Mouse (Mus musculus): ENCODE measurements around the gene Nomo1.

Nomo1 gene

DNA sequence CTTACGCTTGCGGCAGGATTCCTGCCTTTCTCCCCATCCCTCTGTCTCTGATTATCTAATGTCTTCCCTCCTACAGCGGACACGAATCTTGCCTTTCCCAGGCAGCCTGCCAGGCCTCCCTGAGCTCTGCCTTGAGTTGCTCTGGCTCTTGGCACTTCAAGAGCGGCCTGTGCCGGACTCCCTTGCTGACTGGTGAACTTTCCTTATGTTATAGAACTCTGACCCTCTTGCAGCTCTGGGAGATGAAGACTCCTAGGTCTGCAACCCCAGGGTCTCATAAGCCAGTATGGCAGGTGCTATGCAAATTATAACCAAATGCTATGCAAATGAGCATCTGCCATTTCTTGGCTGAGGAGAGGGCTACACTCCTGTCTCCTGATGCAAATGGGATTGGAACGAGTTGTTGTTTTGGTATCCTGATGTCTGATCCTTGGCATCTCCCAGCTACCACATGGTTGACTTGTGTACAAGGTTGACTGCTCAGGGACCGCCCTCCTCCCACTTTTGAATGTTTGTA is 69.6 kb downstream of the Nomo1 start:
- no peak for DNase-seq (ENCODE audit: low spot score)

DNA sequence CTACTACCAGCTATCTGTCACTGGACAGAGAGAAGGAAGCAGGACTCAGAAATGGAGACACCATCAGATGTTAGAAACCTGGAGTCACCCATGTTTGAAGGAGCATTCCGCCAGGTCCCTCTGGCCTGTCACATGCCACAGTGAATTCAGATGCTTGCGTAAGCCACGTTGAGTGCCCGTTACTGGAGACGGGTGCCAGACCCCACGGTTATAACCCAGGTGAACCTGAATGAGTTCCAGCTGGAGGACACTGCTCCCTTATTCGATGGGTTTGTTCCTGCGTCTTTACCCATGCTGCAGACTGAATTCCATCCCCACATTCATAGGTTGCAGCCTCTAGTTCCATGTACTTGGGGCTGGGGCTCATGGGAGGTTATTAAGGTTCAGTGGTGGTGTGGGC is 70.3 kb downstream of the Nomo1 start:
- no peak for DNase-seq (ENCODE audit: low spot score)

DNA sequence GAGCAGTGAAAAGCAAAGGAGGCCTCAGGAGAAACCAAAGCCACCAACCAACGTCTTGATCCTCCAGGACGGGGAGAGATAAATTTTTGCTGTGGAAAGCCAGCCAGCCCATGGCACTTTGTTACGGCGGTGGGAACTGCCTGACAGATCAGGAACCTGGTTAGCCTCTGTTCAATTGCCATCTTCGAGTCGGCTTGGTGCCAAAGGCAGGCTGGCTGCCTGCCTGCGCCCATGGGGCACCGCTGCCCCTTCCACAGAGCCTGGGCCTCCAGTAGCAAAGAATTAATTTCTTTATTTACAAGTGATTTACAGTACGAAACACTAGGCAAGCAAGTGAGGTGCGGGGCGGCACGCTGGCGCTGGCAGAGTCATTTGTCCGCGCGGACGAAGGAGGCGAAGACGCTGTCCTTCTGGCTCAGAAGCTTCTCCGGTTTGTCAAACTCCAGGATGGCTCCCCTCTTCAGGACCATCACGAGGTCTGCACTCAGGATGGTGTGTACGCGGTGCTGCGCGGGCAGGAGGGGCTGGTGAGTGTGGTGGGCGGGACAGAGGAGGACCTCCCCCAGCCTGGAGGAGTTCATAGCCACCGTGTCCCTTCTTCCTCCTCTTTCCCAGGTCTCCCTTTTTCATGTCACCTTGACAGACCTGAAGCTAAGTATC is 70.9 kb downstream of the Nomo1 start:
- no peak for DNase-seq (ENCODE audit: low spot score)

DNA sequence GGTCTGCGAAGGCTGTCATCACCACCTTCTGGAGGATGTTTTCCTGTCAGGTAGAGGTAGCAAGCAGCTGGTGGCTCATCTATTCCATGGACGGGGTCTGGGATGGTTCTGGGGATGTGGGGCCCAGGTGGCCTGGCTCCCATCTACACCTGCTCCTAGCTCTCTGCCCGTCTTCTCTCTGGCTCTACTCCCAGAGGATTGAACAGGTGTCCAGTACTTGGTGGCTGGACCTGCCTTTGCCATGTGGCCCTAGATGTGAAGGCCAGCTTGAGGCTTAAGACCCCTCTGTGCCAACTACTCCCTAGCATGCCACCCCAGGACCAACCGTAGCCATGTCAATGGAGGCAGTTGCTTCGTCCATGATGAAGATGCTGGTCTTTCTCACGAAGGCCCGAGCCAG is 72.0 kb downstream of the Nomo1 start:
- DNase-seq (ENCODE audit: low spot score) = no peak

DNA sequence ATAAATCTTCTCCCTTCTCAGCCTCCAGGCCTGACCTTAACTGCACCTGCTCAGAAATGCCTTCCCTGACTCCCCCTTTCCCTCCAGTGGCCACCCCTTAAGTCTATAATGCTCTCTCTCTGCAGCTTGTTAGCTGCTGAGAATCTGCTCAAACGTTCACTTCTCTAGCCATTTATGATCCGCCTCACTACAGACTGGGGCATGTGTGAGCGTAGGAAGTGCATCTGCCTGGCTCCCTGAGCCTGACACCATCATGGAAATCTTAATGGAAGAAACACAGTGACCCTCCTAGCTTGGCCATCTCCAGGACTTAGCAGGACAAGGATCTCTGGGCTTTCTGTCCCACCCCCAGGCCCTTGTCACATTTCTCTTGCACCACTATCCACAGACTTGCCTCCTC is 76.6 kb downstream of the Nomo1 start:
- no peak for DNase-seq (ENCODE audit: low spot score)

DNA sequence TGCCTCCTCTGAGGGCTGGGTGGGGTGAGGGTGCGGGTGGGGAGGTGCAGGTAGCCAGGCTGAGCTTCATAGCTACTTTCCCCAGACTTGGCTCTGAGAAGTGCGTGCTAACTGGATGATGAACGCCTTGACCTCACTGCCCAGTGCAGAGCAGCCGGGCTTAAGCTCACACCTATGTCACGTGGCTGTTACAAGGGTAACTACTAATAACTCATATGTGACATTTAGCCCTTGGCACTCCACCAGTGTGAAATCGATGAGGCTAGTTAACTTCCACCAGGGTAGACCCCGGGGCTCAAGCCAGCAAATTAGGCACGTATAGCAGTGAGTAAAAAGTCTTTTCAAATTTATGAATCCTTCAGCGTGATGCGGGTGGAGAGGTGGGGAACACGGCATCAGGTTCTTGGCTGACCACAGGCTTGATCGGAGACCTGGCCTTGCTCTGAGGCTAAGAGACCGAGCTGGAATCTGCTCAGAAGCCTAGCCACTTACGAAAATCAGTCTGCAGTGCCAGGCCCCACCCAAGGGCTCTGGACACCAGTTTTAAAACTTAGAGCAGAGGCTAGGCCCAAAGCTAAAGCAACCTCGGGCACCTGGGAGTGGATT is 77.8 kb downstream of the Nomo1 start:
- no peak for DNase-seq (ENCODE audit: low spot score)

DNA sequence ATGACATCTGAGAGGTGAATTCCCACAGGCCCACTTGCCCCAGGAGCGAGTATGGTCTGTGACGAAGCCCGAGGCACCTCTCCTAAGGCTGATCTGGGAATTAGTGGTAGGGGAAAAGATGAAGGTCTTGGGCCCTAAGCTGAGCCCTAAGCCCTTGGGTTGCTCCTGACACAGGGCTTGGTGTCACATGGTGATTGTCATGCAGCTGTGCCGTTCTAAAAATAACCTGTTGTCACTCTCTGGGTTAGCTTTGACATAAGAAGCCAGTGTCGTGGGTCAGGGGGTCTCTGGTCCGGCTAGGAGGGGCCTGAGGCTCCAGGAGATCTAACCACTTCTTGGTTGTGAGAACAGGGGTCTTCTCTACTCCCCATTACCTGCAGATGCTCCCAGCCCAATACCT is 78.4 kb downstream of the Nomo1 start:
- DNase-seq (ENCODE audit: low spot score) = no peak

DNA sequence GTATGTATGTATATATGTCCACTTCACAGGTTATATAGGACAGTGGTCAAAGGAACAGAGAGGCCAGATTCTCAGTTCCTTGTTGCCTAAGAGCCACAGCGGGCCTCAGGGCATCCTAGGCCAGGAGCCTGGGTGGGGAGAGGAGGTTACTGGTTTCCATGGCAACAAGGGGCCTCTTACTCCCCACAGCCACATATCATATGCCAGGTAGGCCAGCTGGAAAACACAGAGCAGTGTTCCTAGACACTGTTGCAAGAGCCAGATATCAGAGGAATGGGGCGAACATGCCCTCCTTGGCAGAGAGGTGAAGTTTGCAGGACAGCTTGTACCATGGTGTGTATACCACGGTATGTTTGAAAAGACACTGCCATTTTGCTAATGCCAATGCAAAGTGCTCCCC is 79.9 kb downstream of the Nomo1 start:
- no peak for DNase-seq (ENCODE audit: low spot score)

DNA sequence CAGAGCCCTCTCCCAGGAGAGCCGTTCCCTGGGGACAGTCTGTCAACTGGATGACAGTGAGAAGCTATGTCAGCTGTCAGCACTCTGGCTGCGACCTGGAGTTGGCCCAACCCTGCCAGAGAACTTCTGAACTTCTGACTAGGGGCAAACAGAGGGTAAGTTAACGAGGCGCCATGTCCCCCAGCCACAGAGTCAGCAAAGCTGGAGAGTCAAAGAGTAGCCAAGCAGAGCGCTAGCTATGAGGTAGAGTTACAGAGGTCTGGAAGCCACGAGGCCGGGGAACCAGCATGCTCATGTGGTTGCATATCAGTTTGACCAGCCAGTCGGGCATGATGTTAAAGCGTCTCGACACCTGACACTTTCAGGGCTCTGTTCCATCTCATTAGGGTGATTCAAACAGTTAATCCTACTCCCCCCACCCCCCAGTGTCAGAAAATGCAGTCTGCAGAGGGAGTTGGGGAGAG is 82.7 kb downstream of the Nomo1 start:
- DNase-seq (ENCODE audit: low spot score) = no peak

DNA sequence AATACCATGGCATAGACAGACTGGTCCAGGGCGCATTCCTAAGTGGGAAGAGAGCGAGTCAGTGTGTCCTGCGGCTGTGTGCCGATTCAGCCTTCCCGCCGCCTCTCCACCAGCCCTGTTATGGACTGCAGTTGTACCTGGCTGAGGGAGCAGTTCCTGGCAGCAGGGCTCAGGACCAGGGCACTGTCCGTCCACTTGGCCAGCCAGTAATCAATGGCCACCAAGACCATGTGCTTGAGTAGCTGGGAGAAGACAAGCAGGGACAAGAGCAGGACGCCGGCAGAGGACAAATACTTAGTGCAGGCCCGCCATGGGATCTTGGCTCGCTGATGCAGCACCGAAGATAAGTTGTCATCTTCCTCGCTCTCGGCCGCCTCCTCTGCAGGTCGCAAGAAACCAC is 83.5 kb downstream of the Nomo1 start:
- DNase-seq (ENCODE audit: low spot score) = no peak

DNA sequence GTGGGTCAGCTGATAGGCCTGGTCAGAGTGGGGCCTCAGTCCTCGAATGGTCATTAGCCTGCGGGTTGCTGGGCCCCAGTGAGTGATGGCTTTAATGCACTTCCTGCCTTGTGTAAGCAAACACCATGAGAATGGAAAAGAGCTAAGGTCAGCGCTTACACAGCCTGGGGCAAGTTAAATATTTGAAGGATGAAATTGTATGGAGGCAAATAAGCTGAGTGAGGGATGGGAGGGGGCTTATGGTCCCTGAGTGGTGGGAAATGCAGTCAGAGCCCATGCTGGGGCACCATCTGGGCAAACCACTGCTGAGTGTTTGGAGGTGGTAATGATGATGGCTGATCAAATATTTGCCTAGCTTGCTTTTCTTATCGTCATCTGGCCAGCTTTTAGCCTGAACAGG is 89.5 kb downstream of the Nomo1 start:
- DNase-seq (ENCODE audit: low spot score) = peak; percentile 43

DNA sequence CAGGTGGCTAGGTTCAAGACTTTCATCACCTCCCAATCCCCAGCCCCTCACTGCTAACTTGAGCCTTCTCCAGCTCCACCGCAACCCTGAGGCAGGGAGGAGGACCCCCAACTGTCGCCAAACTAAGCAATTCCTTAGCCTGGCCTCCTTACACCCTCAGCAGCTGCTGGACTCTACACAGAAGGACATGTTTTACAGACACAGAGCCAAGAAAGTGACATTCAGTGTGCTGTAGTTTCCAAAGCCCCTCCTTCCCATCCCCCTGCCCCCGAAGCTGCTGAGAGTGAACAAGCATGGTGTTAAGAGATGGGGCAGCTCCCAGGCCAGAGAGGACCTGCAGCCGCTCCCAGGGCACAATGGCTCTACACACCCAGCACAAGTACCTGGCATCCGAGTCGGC is 91.0 kb downstream of the Nomo1 start:
- no peak for DNase-seq (ENCODE audit: low spot score)

DNA sequence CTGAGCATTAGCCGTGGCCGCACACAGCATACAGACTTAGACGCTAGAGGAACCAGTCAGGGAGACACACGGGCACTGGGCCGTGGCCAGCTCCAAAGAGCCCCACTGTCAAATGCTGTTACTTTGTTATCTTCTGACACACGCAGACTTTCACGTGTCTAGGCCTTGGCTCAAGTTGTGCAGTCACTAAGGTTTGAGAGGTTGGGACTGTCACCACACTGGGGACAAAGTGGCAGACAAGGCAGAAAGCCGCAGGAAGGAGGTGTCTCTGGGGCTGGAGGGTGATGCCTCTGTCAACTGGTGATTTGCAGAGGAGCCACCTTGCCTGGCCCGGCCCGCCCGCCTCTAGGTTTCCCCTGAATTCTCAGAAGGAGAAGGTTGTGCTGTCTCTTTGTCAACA is 91.8 kb downstream of the Nomo1 start:
- DNase-seq (ENCODE audit: low spot score) = no peak

DNA sequence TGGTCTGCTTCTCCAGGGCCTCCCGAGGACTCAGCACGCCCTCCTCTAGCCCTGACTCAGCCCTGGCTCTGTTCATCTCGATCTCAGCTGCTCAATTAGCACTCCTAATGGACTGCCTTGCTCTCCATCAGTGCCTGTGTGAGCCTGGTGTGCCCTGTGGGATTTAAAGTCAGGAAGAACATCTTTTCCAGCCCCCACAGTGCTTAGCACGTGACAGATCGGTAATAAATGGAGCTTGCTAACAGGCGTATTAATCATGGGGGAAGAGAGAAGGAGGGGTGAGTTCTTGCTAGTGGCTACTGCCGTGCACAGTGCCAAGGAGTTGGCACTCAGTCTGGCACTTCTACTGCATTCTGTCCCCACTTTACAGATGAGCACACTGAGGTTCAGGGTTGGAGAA is 94.7 kb downstream of the Nomo1 start:
- no peak for DNase-seq (ENCODE audit: low spot score)

DNA sequence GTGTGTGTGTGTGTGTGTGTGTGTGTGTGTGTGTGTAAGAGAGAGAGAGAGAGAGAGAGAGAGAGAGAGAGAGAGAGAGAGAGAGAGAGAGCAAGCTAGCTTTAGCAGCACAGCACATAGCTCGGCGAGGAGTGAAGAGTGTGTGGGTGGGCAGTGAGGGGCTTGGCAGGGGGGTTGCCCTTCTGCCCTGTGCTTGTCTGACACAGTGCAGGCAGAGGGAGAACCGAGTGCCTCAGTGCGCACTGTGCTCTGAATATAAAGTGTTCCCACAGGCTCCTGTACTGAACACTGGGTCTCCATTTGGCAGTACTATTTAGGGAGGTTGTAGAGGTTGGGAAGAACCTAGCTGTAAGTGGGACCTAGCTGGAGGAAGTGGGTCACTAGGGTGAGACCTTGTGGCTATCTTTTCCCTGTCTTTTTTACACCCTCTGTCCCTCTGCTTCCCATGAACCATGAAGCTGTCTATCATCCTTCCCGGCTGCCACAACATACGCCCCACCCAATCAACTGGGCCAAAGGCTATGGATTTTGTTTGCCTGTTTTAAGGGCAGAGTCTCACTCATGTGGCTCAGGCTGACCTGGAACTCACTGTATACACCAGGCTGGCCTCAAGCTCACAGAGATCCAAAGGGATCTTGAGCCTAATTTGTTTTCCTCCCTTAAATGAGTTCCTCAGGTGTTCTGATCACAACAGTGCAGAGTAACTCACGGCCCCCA is 96.1 kb downstream of the Nomo1 start:
- no peak for DNase-seq (ENCODE audit: low spot score)

DNA sequence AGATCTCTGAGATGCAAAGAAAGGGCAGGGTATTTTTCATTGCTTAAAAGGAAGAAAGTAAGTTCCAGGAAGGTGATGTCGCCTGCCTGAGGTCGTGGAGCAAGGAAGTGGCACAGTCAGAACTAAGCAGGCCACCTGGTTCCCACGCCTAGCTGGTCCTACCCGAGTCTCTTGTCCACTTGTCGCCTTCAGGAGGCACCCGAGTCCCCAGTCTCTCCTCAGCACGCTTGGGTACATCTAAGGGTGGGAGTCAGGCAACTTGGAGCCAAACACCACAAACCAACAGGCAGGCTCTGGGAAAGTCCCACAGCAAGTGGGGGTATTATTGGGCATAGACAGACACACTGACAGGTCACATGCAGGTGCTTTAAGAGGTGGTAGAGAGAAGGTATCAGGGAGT is 97.2 kb downstream of the Nomo1 start:
- DNase-seq (ENCODE audit: low spot score) = no peak

DNA sequence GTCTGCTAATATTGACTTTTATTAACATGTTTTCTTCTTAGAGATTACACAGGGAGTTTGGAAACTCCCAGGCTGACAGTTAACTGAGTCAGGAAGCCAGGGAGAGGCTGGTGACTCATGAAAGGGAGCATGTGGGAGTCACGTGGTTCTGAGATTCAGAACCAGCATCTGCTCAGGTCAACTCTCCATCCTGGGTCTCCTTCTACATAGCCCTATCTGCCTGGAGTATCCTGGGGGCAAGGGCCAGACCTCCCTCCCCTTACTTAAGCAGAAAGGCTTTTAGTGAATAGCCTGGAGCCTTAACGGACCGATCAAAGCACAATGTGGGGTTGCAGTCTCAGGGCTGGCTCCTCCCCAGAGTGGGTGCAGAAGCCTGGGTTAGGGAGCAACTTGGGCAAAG is 97.8 kb downstream of the Nomo1 start:
- DNase-seq (ENCODE audit: low spot score) = no peak

DNA sequence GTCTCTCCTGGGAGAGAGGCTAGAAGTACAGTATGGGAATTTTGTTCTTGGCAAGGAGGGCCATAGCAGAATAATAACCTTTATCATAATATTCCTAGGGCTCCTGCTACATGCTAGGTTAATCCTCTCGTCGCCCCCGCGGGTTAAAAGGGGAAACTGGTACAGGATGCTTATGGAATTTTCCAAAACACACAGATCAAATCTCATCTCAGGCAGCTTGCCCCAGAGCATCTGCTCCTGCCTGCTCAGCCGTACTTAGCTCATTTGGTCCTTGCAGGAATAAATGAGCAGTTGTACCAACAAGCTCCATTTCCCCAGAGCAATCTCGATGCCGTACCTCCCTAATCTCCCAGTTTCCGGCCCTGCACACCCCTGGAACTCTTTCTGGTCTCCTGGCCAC is 98.3 kb downstream of the Nomo1 start:
- no peak for DNase-seq (ENCODE audit: low spot score)

DNA sequence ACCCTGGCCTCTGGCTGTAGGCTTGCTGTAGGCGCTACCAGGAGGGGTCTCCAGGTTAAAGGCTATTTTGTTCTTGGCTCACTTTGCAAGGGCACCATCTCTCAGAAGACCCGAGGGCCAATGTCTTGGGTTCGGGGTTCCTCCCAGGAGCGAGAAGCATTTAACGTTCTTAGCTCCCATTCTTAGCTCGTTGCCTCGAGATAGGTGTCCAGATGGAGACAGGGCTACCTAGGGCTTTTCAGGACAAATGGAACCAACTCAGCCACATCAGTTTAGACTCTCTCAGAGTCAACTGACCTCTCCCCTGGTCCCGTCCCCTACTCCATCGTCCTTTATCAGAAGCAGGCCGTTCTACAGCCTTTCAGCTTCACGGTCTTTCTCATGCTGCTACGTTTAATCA is 98.7 kb downstream of the Nomo1 start:
- no peak for DNase-seq (ENCODE audit: low spot score)

All from yolk sac, embryonic 10.5 days (tissue).